Mouse (Mus musculus) liver, embryonic 13.5 days (tissue): ENCODE results near the gene Mdga2. TPM values are rescaled to one million over a fixed set of nuclear protein-coding genes. Genes with fewer than 3 reads are reported as not detected.

Experiments
- ATAC-seq: fragments of 200-750 bp; cut with Nextera tagmentation; 2 replicates; pipeline ENCODE4 v1.8.0; 2017; ENCODE audit warnings: low read depth, mild to moderate bottlenecking, moderate number of reproducible peaks, moderate library complexity
- DNase-seq: peaks from one replicate; pipeline ENCODE4 v3.0.0; 2022
- H3K27ac ChIP-seq: fragments of 300-500 bp; sonication (generic); 2 replicates; pipeline ENCODE4 v1.5.1; 2015; ENCODE audit warnings: moderate library complexity, mild to moderate bottlenecking, inconsistent platforms
- H3K27me3 ChIP-seq: fragments of 300-500 bp; sonication (generic); 2 replicates; pipeline ENCODE4 v1.6.1; 2015; ENCODE audit warnings: mild to moderate bottlenecking, inconsistent platforms
- H3K36me3 ChIP-seq: fragments of 300-500 bp; sonication (generic); 2 replicates; pipeline ENCODE4 v1.6.1; 2015; ENCODE audit warnings: mild to moderate bottlenecking, inconsistent platforms
- H3K4me1 ChIP-seq: fragments of 300-500 bp; sonication (generic); replicated peaks from 2 replicates; pipeline ENCODE4 v1.6.1; 2015; ENCODE audit warnings: inconsistent platforms
- H3K4me2 ChIP-seq: fragments of 300-500 bp; sonication (generic); 2 replicates; pipeline ENCODE4 v1.6.1; 2015; ENCODE audit warnings: inconsistent platforms, mild to moderate bottlenecking, moderate library complexity
- H3K4me3 ChIP-seq: fragments of 300-500 bp; sonication (generic); replicated peaks from 2 replicates; pipeline ENCODE4 v1.5.1; 2015; ENCODE audit warnings: mild to moderate bottlenecking, inconsistent platforms
- H3K9ac ChIP-seq: fragments of 300-500 bp; sonication (generic); 2 replicates; pipeline ENCODE4 v1.6.1; 2015; ENCODE audit warnings: mild to moderate bottlenecking, inconsistent platforms
- H3K9me3 ChIP-seq: fragments of 300-500 bp; sonication (generic); replicated peaks from 2 replicates; pipeline ENCODE4 v1.6.1; 2016; ENCODE audit warnings: inconsistent platforms
- WGBS: fragments of 180-500 bp; shearing (Covaris S2); methylation state at CpG from one replicate; pipeline ENCODE4 v1.1.7; 2015; ENCODE audit not compliant: insufficient replicate concordance; 5-methylcytosine and 5-hydroxymethylcytosine counted together
- polyA plus RNA-seq: library from polyadenylated mRNA; unstranded; fragments of >200 nt; fragmentation: Nextera tagmentation; extraction: Ambion mirVana; gene quantifications from 2 replicates; pipeline ENCODE4 v1.2.1, GENCODE M21; 2015

The Mdga2 gene
- polyA plus RNA-seq, 1 experiment from 2014 or later: 0.03 TPM

DNA sequence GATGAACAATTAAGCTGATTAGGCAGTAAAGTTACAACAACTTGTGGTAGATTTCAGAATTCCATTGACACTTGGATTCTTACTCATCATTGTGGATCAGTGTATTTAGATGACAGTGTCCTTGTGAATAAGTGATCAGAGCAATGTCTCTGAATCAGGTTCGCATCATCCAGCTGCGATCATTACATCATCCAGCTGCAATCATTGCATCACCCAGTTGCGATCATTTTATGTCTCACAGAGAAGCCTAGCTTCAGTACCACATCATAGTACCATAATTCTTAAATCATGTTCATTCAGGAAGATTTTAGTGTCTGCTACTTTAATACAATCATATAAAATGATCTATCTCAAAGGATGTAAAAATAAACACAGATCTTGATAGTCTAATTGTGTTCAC lies 756.8 kb downstream of the Mdga2 start:
- Histone ChIP-seq H3K9me3 (no peaks in the 10 kb centered on the region), H3K4me2 (no peak overlapping the region), H3K9ac (no peak overlapping the region), H3K27ac (no peak overlapping the region), H3K36me3 (no peaks in the 10 kb centered on the region), H3K4me1 (no peaks in the 10 kb centered on the region), H3K27me3 (no peaks in the 10 kb centered on the region), H3K4me3 (no peak overlapping the region)
- no peak for ATAC-seq
- WGBS: 77% methylated on average over 3 of the region's 3 CpGs
- no peak for DNase-seq

- no peak for DNase-seq
- Histone ChIP-seq H3K4me3 (no peak overlapping the region), H3K9ac (no peak overlapping the region), H3K27me3 (no peaks in the 10 kb centered on the region), H3K36me3 (no peaks in the 10 kb centered on the region), H3K4me1 (no peaks in the 10 kb centered on the region), H3K4me2 (no peak overlapping the region), H3K9me3 (no peaks in the 10 kb centered on the region), H3K27ac (no peak overlapping the region)
- WGBS: 49% methylated on average over 2 of the region's 2 CpGs
- ATAC-seq: no peak
Measured at GRCm38 (mm10) chr12:66443340-66443739, 779.0 kb downstream of the Mdga2 start.
